9 mouse cellular contexts compared by ENCODE assay signal in genomic region chr16:45831094-45831872, GRCm38 (mm10).
A peak's percentile ranks its signal among the peaks of the same experiment; 100 is the strongest.
DNase-seq lines count a peak whose midpoint lies in the region; ATAC-seq and TF ChIP-seq lines count a peak whose summit lies in the region.
"Had no signal": no experiment of that assay in that cellular context is flagged by ENCODE, and none has a peak within 500 bp of the region (broad histone marks: within the 10 kb centered on the region; RNA-seq: fewer than 3 reads in every experiment).

No protein-coding gene starts in this region.

- H3K27me3 ChIP-seq in kidney, embryonic 15.5 days, result no peaks in the 10 kb centered on the region
- no peaks in the 10 kb centered on the region for H3K27me3 ChIP-seq in intestine, embryonic 14.5 days (replicated peaks; ENCODE audit: control insufficient read depth, insufficient read depth, low read length)
- no peaks in the 10 kb centered on the region for H3K27me3 ChIP-seq in liver, embryonic 15.5 days
- H3K27me3 ChIP-seq in hindbrain, postnatal 0 days (ENCODE audit: insufficient read depth, low read length), result no peaks in the 10 kb centered on the region

- 41% methylated on average over 4 of the region's 4 CpGs for WGBS in kidney, embryonic 15.5 days
- WGBS in intestine, embryonic 14.5 days, result 29% methylated on average over 4 of the region's 4 CpGs
- 48% methylated on average over 4 of the region's 4 CpGs for WGBS in liver, embryonic 15.5 days (ENCODE audit: insufficient replicate concordance)
- WGBS in hindbrain, postnatal 0 days, result 53% methylated on average over 4 of the region's 4 CpGs

- peaks cover 55% of the 10 kb centered on the region for H3K4me1 ChIP-seq in kidney, embryonic 15.5 days
- peaks cover 41% of the 10 kb centered on the region for H3K4me1 ChIP-seq in intestine, embryonic 14.5 days (replicated peaks; ENCODE audit: control insufficient read depth, insufficient read depth, low read length)
- H3K4me1 ChIP-seq in liver, embryonic 15.5 days (replicated peaks), result peaks cover 7% of the 10 kb centered on the region; the same call in 1 of the 2 replicates
- no peaks in the 10 kb centered on the region for H3K4me1 ChIP-seq in hindbrain, postnatal 0 days (ENCODE audit: insufficient read depth, low read length)

- H3K36me3 ChIP-seq in kidney, embryonic 15.5 days, result peaks cover 15% of the 10 kb centered on the region
- no peaks in the 10 kb centered on the region for H3K36me3 ChIP-seq in intestine, embryonic 14.5 days (ENCODE audit: control insufficient read depth, insufficient read depth, low read length)
- no peaks in the 10 kb centered on the region for H3K36me3 ChIP-seq in liver, embryonic 15.5 days (replicated peaks)
- H3K36me3 ChIP-seq in hindbrain, postnatal 0 days (ENCODE audit: insufficient read depth, low read length), result no peaks in the 10 kb centered on the region
- H3K36me3 ChIP-seq: G1E had no signal

- peak; percentile 9 for DNase-seq in embryo, embryonic 10 days (ENCODE audit: low spot score)
- no peak for DNase-seq in embryo, embryonic 11 days
- no peak for DNase-seq in kidney, postnatal 25 days
- no peak for DNase-seq in intestine, embryonic 14.5 days (ENCODE audit: low spot score)
- no peak for DNase-seq in hindbrain, postnatal 0 days (ENCODE audit: low spot score)
- DNase-seq in urinary bladder, postnatal 25 days (ENCODE audit: low spot score), result no peak

- TF ChIP-seq CTCF in hindbrain, postnatal 0 days (IDR thresholded peaks at IDR 0.05; ENCODE audit: low read depth), result no peak

- H3K4me3 ChIP-seq in kidney, embryonic 15.5 days (replicated peaks), result no peak overlapping the region
- peak overlapping the region; percentile 13; the same call in 1 of the 2 replicates for H3K4me3 ChIP-seq in intestine, embryonic 14.5 days (ENCODE audit: low read depth, low read length)
- no peak overlapping the region for H3K4me3 ChIP-seq in liver, embryonic 15.5 days (replicated peaks)
- H3K4me3 ChIP-seq in hindbrain, postnatal 0 days (ENCODE audit: low read length), result no peak overlapping the region

- ATAC-seq in kidney, embryonic 15.5 days (replicated peaks; ENCODE audit: low FRiP score), result peak; percentile 40
- peak; percentile 44; the same call in 1 of the 2 replicates for ATAC-seq in intestine, embryonic 14.5 days (replicated peaks; ENCODE audit: low FRiP score, low TSS enrichment, low read depth)
- peak; percentile 25; the same call in 1 of the 2 replicates for ATAC-seq in liver, embryonic 15.5 days (ENCODE audit: insufficient read depth)
- no peak for ATAC-seq in hindbrain, postnatal 0 days

- H3K4me2 ChIP-seq in kidney, embryonic 15.5 days, result peak overlapping the region; percentile 33; the same call in 1 of the 2 replicates
- peak overlapping the region; percentile 38 for H3K4me2 ChIP-seq in intestine, embryonic 14.5 days (ENCODE audit: low read length)
- peak overlapping the region; percentile 15 for H3K4me2 ChIP-seq in liver, embryonic 15.5 days
- no peak overlapping the region for H3K4me2 ChIP-seq in hindbrain, postnatal 0 days (ENCODE audit: low read depth, low read length)

- H3K9ac ChIP-seq in kidney, embryonic 15.5 days, result no peak overlapping the region
- no peak overlapping the region for H3K9ac ChIP-seq in intestine, embryonic 14.5 days (ENCODE audit: low read length)
- no peak overlapping the region for H3K9ac ChIP-seq in liver, embryonic 15.5 days
- no peak overlapping the region for H3K9ac ChIP-seq in hindbrain, postnatal 0 days (replicated peaks; ENCODE audit: low read length)

- H3K9me3 ChIP-seq in kidney, embryonic 15.5 days (replicated peaks), result no peaks in the 10 kb centered on the region
- no peaks in the 10 kb centered on the region for H3K9me3 ChIP-seq in intestine, embryonic 14.5 days (ENCODE audit: control insufficient read depth, low read length)
- no peaks in the 10 kb centered on the region for H3K9me3 ChIP-seq in liver, embryonic 15.5 days (replicated peaks)
- H3K9me3 ChIP-seq in hindbrain, postnatal 0 days (ENCODE audit: low read length), result no peaks in the 10 kb centered on the region

- peak overlapping the region; percentile 90 for H3K27ac ChIP-seq in kidney, embryonic 15.5 days
- peak overlapping the region; percentile 78 for H3K27ac ChIP-seq in intestine, embryonic 14.5 days (ENCODE audit: low read depth)
- peak overlapping the region; percentile 3; the same call in 1 of the 2 replicates for H3K27ac ChIP-seq in liver, embryonic 15.5 days (replicated peaks)
- no peak overlapping the region for H3K27ac ChIP-seq in hindbrain, postnatal 0 days
